Mouse (Mus musculus) CH12.LX (cell line): ENCODE measurements around the gene Trhr2. TPM values are rescaled to one million over a fixed set of nuclear protein-coding genes. Genes with fewer than 3 reads are reported as not detected.
A peak's percentile ranks its signal among the peaks of the same experiment; 100 is the strongest.

Experiments used
- DNase-seq: peaks from one replicate; pipeline ENCODE4 v3.0.0-alpha.2; 2013; ENCODE audit errors: extremely low read depth
- H3K27ac ChIP-seq: 2 replicates; pipeline ENCODE4 v1.5.1; 2012; ENCODE audit warnings: low read depth, mild to moderate bottlenecking, control low read depth, moderate library complexity; ENCODE audit not compliant: insufficient read depth
- H3K27me3 ChIP-seq: replicated peaks from 2 replicates; pipeline ENCODE3; 2012; ENCODE audit warnings: inconsistent platforms
- H3K36me3 ChIP-seq, 2 experiments: replicated peaks in 1 of 2; 2 replicates each; pipeline versions ENCODE3 to v1.6.1; 2012; ENCODE audit warnings: inconsistent platforms in 1 of 2, low read length in 1 of 2, mild to moderate bottlenecking in 1 of 2, mixed read lengths in 1 of 2, moderate library complexity in 1 of 2; ENCODE audit not compliant: control insufficient read depth in 1 of 2, insufficient read depth in 1 of 2
- H3K4me1 ChIP-seq, 2 experiments: 2 replicates each; pipeline ENCODE4 v1.6.1; 2012; ENCODE audit warnings: inconsistent platforms in 1 of 2, moderate library complexity in 1 of 2; ENCODE audit not compliant: insufficient read depth in 2 of 2, control insufficient read depth in 1 of 2
- H3K4me2 ChIP-seq: 2 replicates; pipeline ENCODE4 v1.6.1; 2012; ENCODE audit warnings: low read depth, mild to moderate bottlenecking, control low read depth; ENCODE audit not compliant: poor library complexity, insufficient read depth, severe bottlenecking
- H3K4me3 ChIP-seq, 3 experiments: fragments of 150-350 bp in 1 of 3; sonication (generic) in 1 of 3; replicated peaks in 1 of 3; 2 replicates each; pipeline versions ENCODE3 to v1.5.1; 2011 to 2012; ENCODE audit warnings: low read depth in 2 of 3, low read length in 2 of 3, mild to moderate bottlenecking in 2 of 3, moderate library complexity in 2 of 3, control low read depth in 1 of 3, improper control_type of control experiment in 1 of 3, inconsistent platforms in 1 of 3, mixed read lengths in 1 of 3; ENCODE audit not compliant: poor library complexity in 1 of 3
- H3K79me2 ChIP-seq: replicated peaks from 2 replicates; pipeline ENCODE4 v1.6.1; 2012; ENCODE audit warnings: mild to moderate bottlenecking, moderate library complexity; ENCODE audit not compliant: control insufficient read depth, poor library complexity, insufficient read depth, severe bottlenecking; ENCODE audit errors: extremely low read depth
- H3K9ac ChIP-seq: 2 replicates; pipeline ENCODE4 v1.6.1; 2012; ENCODE audit warnings: low read depth, mild to moderate bottlenecking, control low read depth, moderate library complexity; ENCODE audit not compliant: insufficient read depth
- H3K9me3 ChIP-seq: replicated peaks from 2 replicates; pipeline ENCODE3; 2012; ENCODE audit warnings: low read length, inconsistent platforms, mixed read lengths
- BHLHE40 ChIP-seq: IDR thresholded peaks from 2 replicates; pipeline ENCODE4 v1.6.1; 2011; ENCODE audit warnings: mild to moderate bottlenecking, low read depth, low read length, improper control_type of control experiment
- CHD1 ChIP-seq: IDR thresholded peaks from 2 replicates; pipeline ENCODE4 v1.6.1; 2012; ENCODE audit warnings: low read depth, low read length, improper control_type of control experiment, inconsistent platforms
- CHD2 ChIP-seq: IDR thresholded peaks from 2 replicates; pipeline ENCODE4 v1.6.1; 2011; ENCODE audit warnings: low read length, improper control_type of control experiment
- CTCF ChIP-seq, 2 experiments: IDR thresholded peaks in 1 of 2; conservative IDR thresholded peaks in 1 of 2; 2 replicates each; pipeline ENCODE4 v1.5.1; 2011 to 2012; ENCODE audit warnings: low read depth in 2 of 2, low read length in 2 of 2, improper control_type of control experiment in 1 of 2, inconsistent platforms in 1 of 2, mild to moderate bottlenecking in 1 of 2, moderate library complexity in 1 of 2
- ETS1 ChIP-seq: conservative IDR thresholded peaks from 2 replicates; pipeline ENCODE4 v1.6.1; 2012; ENCODE audit warnings: low read depth, mild to moderate bottlenecking, inconsistent platforms, low read length, improper control_type of control experiment, moderate library complexity
- GABPA ChIP-seq: IDR thresholded peaks from 2 replicates; pipeline ENCODE4 v1.6.1; 2012; ENCODE audit warnings: low read depth, low read length, improper control_type of control experiment, inconsistent platforms; ENCODE audit not compliant: insufficient replicate concordance
- IRF4 ChIP-seq: IDR thresholded peaks from 2 replicates; pipeline ENCODE4 v1.6.1; 2014; ENCODE audit warnings: low read depth, mild to moderate bottlenecking, inconsistent platforms, low read length, improper control_type of control experiment
- JUN ChIP-seq: IDR thresholded peaks from 2 replicates; pipeline ENCODE4 v1.6.1; 2011; ENCODE audit warnings: low read depth, mild to moderate bottlenecking, low read length, improper control_type of control experiment, moderate library complexity; ENCODE audit not compliant: insufficient read depth
- JUND ChIP-seq: conservative IDR thresholded peaks from 2 replicates; pipeline ENCODE4 v1.6.1; 2011; ENCODE audit warnings: low read depth, low read length, improper control_type of control experiment
- MAFK ChIP-seq: IDR thresholded peaks from 2 replicates; pipeline ENCODE4 v1.6.1; 2011; ENCODE audit warnings: low read length, improper control_type of control experiment; ENCODE audit not compliant: insufficient replicate concordance
- MEF2A ChIP-seq: IDR thresholded peaks from 2 replicates; pipeline ENCODE4 v1.6.1; 2014; ENCODE audit warnings: low read depth, mild to moderate bottlenecking, inconsistent platforms, low read length, improper control_type of control experiment, borderline replicate concordance
- MXI1 ChIP-seq: IDR thresholded peaks from 2 replicates; pipeline ENCODE4 v1.6.1; 2011; ENCODE audit warnings: mild to moderate bottlenecking, low read depth, low read length, improper control_type of control experiment
- MYC ChIP-seq: IDR thresholded peaks from 2 replicates; pipeline ENCODE4 v1.6.1; 2011; ENCODE audit warnings: low read depth, mild to moderate bottlenecking, improper control_type of control experiment, low read length
- NELFE ChIP-seq: IDR thresholded peaks from 2 replicates; pipeline ENCODE4 v1.6.1; 2011; ENCODE audit warnings: low read depth, low read length, improper control_type of control experiment
- NRF1 ChIP-seq: IDR thresholded peaks from 2 replicates; pipeline ENCODE4 v1.6.1; 2014; ENCODE audit warnings: low read depth, mild to moderate bottlenecking, inconsistent platforms, low read length, improper control_type of control experiment, moderate library complexity
- PAX5 ChIP-seq: IDR thresholded peaks from 2 replicates; pipeline ENCODE4 v1.6.1; 2012; ENCODE audit warnings: low read length, inconsistent platforms, mixed read lengths
- POLR2A ChIP-seq: IDR thresholded peaks from 2 replicates; pipeline ENCODE4 v1.6.1; 2011; ENCODE audit warnings: low read depth, mild to moderate bottlenecking, improper control_type of control experiment, low read length
- POLR2AphosphoS2 ChIP-seq: IDR thresholded peaks from 2 replicates; pipeline ENCODE4 v1.6.1; 2011; ENCODE audit warnings: low read depth, low read length, improper control_type of control experiment
- RAD21 ChIP-seq: IDR thresholded peaks from 2 replicates; pipeline ENCODE4 v1.6.1; 2011; ENCODE audit warnings: low read depth, mild to moderate bottlenecking, low read length, improper control_type of control experiment, moderate library complexity
- RCOR1 ChIP-seq: conservative IDR thresholded peaks from 2 replicates; pipeline ENCODE4 v1.6.1; 2012; ENCODE audit warnings: low read depth, mild to moderate bottlenecking, inconsistent platforms, low read length, improper control_type of control experiment
- SIN3A ChIP-seq: IDR thresholded peaks from 2 replicates; pipeline ENCODE4 v1.6.1; 2012; ENCODE audit warnings: low read length, improper control_type of control experiment, inconsistent platforms
- SMC3 ChIP-seq: IDR thresholded peaks from 2 replicates; pipeline ENCODE4 v1.6.1; 2011; ENCODE audit warnings: low read depth, low read length, improper control_type of control experiment
- TCF12 ChIP-seq: IDR thresholded peaks from 2 replicates; pipeline ENCODE4 v1.6.1; 2014; ENCODE audit warnings: low read depth, mild to moderate bottlenecking, inconsistent platforms, low read length, improper control_type of control experiment
- UBTF ChIP-seq: IDR thresholded peaks from 2 replicates; pipeline ENCODE4 v1.6.1; 2012; ENCODE audit warnings: low read depth, mild to moderate bottlenecking, inconsistent platforms, low read length, improper control_type of control experiment, moderate library complexity
- USF1 ChIP-seq: IDR thresholded peaks from 2 replicates; pipeline ENCODE4 v1.6.1; 2014; ENCODE audit warnings: low read depth, mild to moderate bottlenecking, inconsistent platforms, low read length, improper control_type of control experiment
- USF2 ChIP-seq: conservative IDR thresholded peaks from 2 replicates; pipeline ENCODE4 v1.6.1; 2011; ENCODE audit warnings: low read depth, low read length, improper control_type of control experiment
- ZC3H11A ChIP-seq: IDR thresholded peaks from 2 replicates; pipeline ENCODE4 v1.6.1; 2012; ENCODE audit warnings: low read depth, mild to moderate bottlenecking, inconsistent platforms, low read length, improper control_type of control experiment
- ZMIZ1 ChIP-seq: IDR thresholded peaks from 2 replicates; pipeline ENCODE4 v1.6.1; 2012; ENCODE audit warnings: low read depth, mild to moderate bottlenecking, inconsistent platforms, low read length, improper control_type of control experiment
- ZNF384 ChIP-seq: IDR thresholded peaks from 2 replicates; pipeline ENCODE4 v1.6.1; 2012; ENCODE audit warnings: low read depth, low read length, improper control_type of control experiment, inconsistent platforms
- dilution Hi-C: fragments of 300-500 bp; cut with MboI; formaldehyde crosslinking; loops from 2 replicates; pipeline ENCODE4 v1.14.3; 2020; ENCODE audit warnings: low sequenced_read_pairs; ENCODE audit not compliant: extremely low pct_unique_long_range_greater_than_20kb, extremely low pct_ligation_motif_present
- in situ Hi-C: fragments of 300-500 bp; cut with MboI; formaldehyde crosslinking; loops from 3 replicates; pipeline ENCODE4 v1.14.3; 2019; ENCODE audit warnings: low sequenced_read_pairs, low pct_ligation_motif_present, low pct_unique_long_range_greater_than_20kb, mixed read lengths
- polyA plus RNA-seq: library from polyadenylated mRNA; unstranded; fragments of >175 nt; gene quantifications from 2 replicates; pipeline ENCODE4 v1.2.1, GENCODE M21; 2012; ENCODE audit warnings: low read depth; ENCODE audit not compliant: insufficient read length
- total RNA-seq, 2 experiments: library from RNA; depleted of rRNA; stranded (reverse); fragments of 300-350 nt in 1 of 2; fragments of >200 nt in 1 of 2; gene quantifications; 2 replicates each; pipeline ENCODE4 v1.2.3; 2012 to 2014

Trhr2 gene
- total and polyA plus RNA-seq, 3 experiments = 0.25 to 0.51 TPM; not detected in 1

DNA sequence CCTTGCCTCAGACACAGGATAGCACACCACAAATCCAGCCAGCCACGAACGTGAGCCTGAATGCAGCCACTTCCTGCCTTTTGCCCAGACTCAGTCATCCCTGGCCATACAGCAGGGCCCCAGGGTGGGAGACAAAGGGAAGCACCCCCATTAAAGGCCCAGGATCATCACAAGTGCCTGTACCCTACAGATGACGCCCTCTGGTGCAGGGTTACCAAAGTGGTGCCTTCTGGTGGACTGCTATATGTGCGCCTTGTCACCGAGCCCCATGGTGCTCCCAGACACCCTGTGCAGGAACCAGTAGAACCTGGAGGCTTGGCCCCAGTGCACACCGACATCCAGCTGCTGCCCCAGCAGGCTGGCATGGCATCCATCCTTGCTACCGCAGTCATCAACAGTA lies 27.0 kb downstream of the Trhr2 start:
- TF ChIP-seq RCOR1 = no peak
- TF ChIP-seq ZMIZ1 = no peak
- TF ChIP-seq POLR2AphosphoS2 = no peak
- TF ChIP-seq MXI1 = no peak
- TF ChIP-seq RAD21 = no peak
- no peak for TF ChIP-seq CHD2
- TF ChIP-seq SMC3 = no peak
- TF ChIP-seq JUND = no peak
- TF ChIP-seq ZNF384 = no peak
- no peak for TF ChIP-seq POLR2A
- TF ChIP-seq MAFK = no peak
- no peak for TF ChIP-seq PAX5
- TF ChIP-seq NRF1 = no peak
- no peak for TF ChIP-seq JUN
- TF ChIP-seq GABPA = no peak
- no peak for TF ChIP-seq CHD1
- no peak overlapping the region for H3K27ac ChIP-seq
- no peak overlapping the region for H3K4me3 ChIP-seq
- H3K36me3 ChIP-seq = peaks cover 72 to 97% of the 10 kb centered on the region in 2 experiments
- no peaks in the 10 kb centered on the region for H3K27me3 ChIP-seq
- in situ Hi-C loops (no loop called here), dilution Hi-C loops (no loop called here)
- no peak overlapping the region for H3K4me2 ChIP-seq
- H3K9ac ChIP-seq = no peak overlapping the region
- peaks cover 27% of the 10 kb centered on the region for H3K9me3 ChIP-seq
- H3K4me1 ChIP-seq = peaks cover 2 to 12% of the 10 kb centered on the region in 2 experiments; a peak in 2 of 4 replicates
- no peak for DNase-seq
- H3K79me2 ChIP-seq = no peaks in the 10 kb centered on the region

DNA sequence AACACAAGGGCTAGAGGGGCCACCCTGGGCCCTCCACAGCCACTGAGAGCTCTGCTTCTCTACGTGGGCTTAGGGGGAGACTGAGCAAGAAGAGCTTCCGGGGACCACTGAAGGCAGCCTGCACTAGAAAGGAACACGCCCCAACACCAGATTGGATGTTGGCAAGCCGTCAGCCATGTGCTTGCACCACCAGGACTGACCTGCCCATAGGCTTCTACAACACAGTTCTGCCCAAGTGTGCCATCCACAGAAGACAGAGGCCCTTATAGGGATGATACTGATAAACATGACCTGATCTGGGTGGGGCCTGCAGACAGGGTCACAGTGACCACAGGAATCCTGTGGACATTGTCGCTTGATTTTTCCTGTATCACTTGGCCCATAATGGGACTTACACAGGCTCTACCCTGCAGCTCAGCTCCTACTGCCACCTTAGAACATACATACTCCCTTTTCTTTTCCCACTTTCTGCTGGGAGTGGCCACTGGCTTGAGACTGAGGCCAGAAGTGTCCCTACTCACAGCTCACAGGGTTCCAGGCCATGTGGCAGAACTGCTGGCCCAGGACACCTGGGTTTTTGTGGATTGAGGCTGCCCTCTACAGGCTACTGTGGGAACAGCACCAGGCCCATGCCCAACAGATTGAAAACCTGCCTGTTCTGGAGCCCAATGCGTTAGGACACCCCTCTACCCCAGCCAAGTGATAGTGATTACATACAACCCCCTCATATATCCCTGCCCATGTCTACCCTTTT lies 27.6 kb downstream of the Trhr2 start:
- peaks cover 71 to 97% of the 10 kb centered on the region in 2 experiments for H3K36me3 ChIP-seq
- TF ChIP-seq MAFK (no peak), ZMIZ1 (no peak), SIN3A (peak; percentile 66; the same call in 1 of the 2 replicates), USF1 (no peak), USF2 (no peak), ZNF384 (no peak), MEF2A (0 out of 2 replicates have a peak, but pooled peaks have one; percentile 32), ZC3H11A (peak; percentile 85), BHLHE40 (no peak), MYC (peak; percentile 97), POLR2A (no peak; the same call in 1 of the 2 replicates), UBTF (no peak), JUN (no peak), RCOR1 (no peak), NELFE (no peak; the same call in 1 of the 2 replicates), CHD1 (no peak), GABPA (no peak), ETS1 (no peak), RAD21 (peak; percentile 98), IRF4 (peak; percentile 36; the same call in 1 of the 2 replicates), NRF1 (no peak), TCF12 (peak; percentile 46), CTCF (conservative IDR thresholded peaks at IDR 0.05 in 1 of 2, IDR thresholded peaks at IDR 0.05 in 1 of 2; ENCODE audit: low read depth in 2 of 2, low read length in 2 of 2) (peak; percentile 95 to 96), SMC3 (peak; percentile 97), MXI1 (peak; percentile 78)

More for the DNA sequence above, 27.6 kb downstream of the Trhr2 start:
- Histone ChIP-seq H3K27ac (no peak overlapping the region), H3K27me3 (no peaks in the 10 kb centered on the region), H3K4me3 (no peak overlapping the region), H3K79me2 (no peaks in the 10 kb centered on the region), H3K9ac (no peak overlapping the region), H3K9me3 (peaks cover 27% of the 10 kb centered on the region), H3K4me2 (no peak overlapping the region), H3K4me1 (peaks cover 2 to 12% of the 10 kb centered on the region in 2 experiments; a peak in 2 of 4 replicates)
- in situ Hi-C loops (no loop called here), dilution Hi-C loops (no loop called here)
- DNase-seq = peak; percentile 75
